Mouse (Mus musculus) lung, embryonic 14.5 days (tissue): ENCODE results near the gene Nhsl1. TPM values are rescaled to one million over a fixed set of nuclear protein-coding genes. Genes with fewer than 3 reads are reported as not detected.

Source experiments
- ATAC-seq: fragments of 200-750 bp; cut with Nextera tagmentation; 2 replicates; pipeline ENCODE4 v1.8.0; 2017; ENCODE audit warnings: mild to moderate bottlenecking, moderate TSS enrichment, moderate library complexity; ENCODE audit not compliant: insufficient read depth
- DNase-seq: peaks from one replicate; pipeline ENCODE4 v3.0.0-alpha.2; 2015
- H3K27ac ChIP-seq: fragments of 300-500 bp; sonication (generic); 2 replicates; pipeline ENCODE4 v1.5.1; 2014; ENCODE audit warnings: low read depth, mild to moderate bottlenecking, moderate library complexity
- H3K27me3 ChIP-seq: fragments of 300-500 bp; sonication (generic); 2 replicates; pipeline ENCODE4 v1.6.1; 2014; ENCODE audit warnings: low read length, control low read depth; ENCODE audit not compliant: insufficient read depth
- H3K36me3 ChIP-seq: fragments of 300-500 bp; sonication (generic); 2 replicates; pipeline ENCODE4 v1.6.1; 2014; ENCODE audit warnings: control low read depth; ENCODE audit not compliant: insufficient read depth
- H3K4me1 ChIP-seq: fragments of 300-500 bp; sonication (generic); 2 replicates; pipeline ENCODE4 v1.6.1; 2014; ENCODE audit warnings: antibody characterized with exemption, control low read depth; ENCODE audit not compliant: insufficient read depth
- H3K4me2 ChIP-seq: fragments of 300-500 bp; sonication (generic); 2 replicates; pipeline ENCODE4 v1.6.1; 2014; ENCODE audit warnings: mild to moderate bottlenecking
- H3K4me3 ChIP-seq: fragments of 300-500 bp; sonication (generic); 2 replicates; pipeline ENCODE4 v1.5.1; 2014; ENCODE audit warnings: low read depth, low read length
- H3K9ac ChIP-seq: fragments of 300-500 bp; sonication (generic); 2 replicates; pipeline ENCODE4 v1.6.1; 2014
- H3K9me3 ChIP-seq: fragments of 300-500 bp; sonication (generic); 2 replicates; pipeline ENCODE4 v1.6.1; 2016; ENCODE audit warnings: low read depth, low read length, control low read depth
- CTCF ChIP-seq: IDR thresholded peaks from 2 replicates; pipeline ENCODE4 v1.5.1; 2016; ENCODE audit warnings: antibody characterized with exemption, low read depth
- WGBS: fragments of 180-500 bp; shearing (Covaris S2); extraction: QIAGEN DNeasy Blood & Tissue Kit; methylation state at CpG from one replicate; pipeline ENCODE4 v1.1.7; 2014; 5-methylcytosine and 5-hydroxymethylcytosine counted together
- polyA plus RNA-seq: library from polyadenylated mRNA; unstranded; fragments of >200 nt; fragmentation: Nextera tagmentation; extraction: Ambion mirVana; gene quantifications from 2 replicates; pipeline ENCODE4 v1.2.1, GENCODE M21; 2014

The Nhsl1 gene
- polyA plus RNA-seq: 5.5 and 7.0 TPM in 2 replicates

- ATAC-seq: peak; percentile 84
- TF ChIP-seq CTCF: peak; percentile 66
- peak within 1 kb of the TSS; percentile 82 for H3K9ac ChIP-seq
Measured at GRCm38 (mm10) chr10:18318916-18319481, at the start of gene Nhsl1. Gene Nhsl1 (plus strand): TSS chr10:18318985.

GRCm38 (mm10) chr10:18276090-18276734 lies 42.6 kb upstream of the Nhsl1 start:
- WGBS: 79% methylated on average over 4 of the region's 4 CpGs
- no peak for ATAC-seq
- no peak overlapping the region for H3K4me3 ChIP-seq
- no peak for TF ChIP-seq CTCF
- H3K9me3 ChIP-seq: no peaks in the 10 kb centered on the region; the same call in 1 of the 2 replicates
- H3K4me1 ChIP-seq: no peaks in the 10 kb centered on the region
- no peak overlapping the region for H3K4me2 ChIP-seq
- no peak for DNase-seq
- H3K36me3 ChIP-seq: no peaks in the 10 kb centered on the region
- no peak overlapping the region for H3K27ac ChIP-seq
- no peaks in the 10 kb centered on the region for H3K27me3 ChIP-seq
- H3K9ac ChIP-seq: no peak overlapping the region

More at GRCm38 (mm10) chr10:18318916-18319481, at the start of gene Nhsl1:
- Histone ChIP-seq H3K27me3 (peaks cover 5% of the 10 kb centered on the region; the same call in 1 of the 2 replicates), H3K27ac (peak within 1 kb of the TSS; percentile 72), H3K36me3 (no peaks in the 10 kb centered on the region), H3K4me1 (no peaks in the 10 kb centered on the region), H3K4me2 (peak within 1 kb of the TSS; percentile 95), H3K9me3 (no peaks in the 10 kb centered on the region), H3K4me3 (peak within 1 kb of the TSS; percentile 73)
- 1% methylated on average over 53 of the region's 63 CpGs for WGBS
- DNase-seq: peak; percentile 76

GRCm38 (mm10) chr10:18283991-18284390 lies 34.8 kb upstream of the Nhsl1 start:
- no peak for TF ChIP-seq CTCF
- ATAC-seq (no peak), DNase-seq (no peak)
- WGBS: 81% methylated on average over 5 of the region's 5 CpGs
- no peak overlapping the region for H3K9ac ChIP-seq
- no peaks in the 10 kb centered on the region for H3K4me1 ChIP-seq
- H3K4me3 ChIP-seq: no peak overlapping the region
- H3K36me3 ChIP-seq: no peaks in the 10 kb centered on the region
- no peak overlapping the region for H3K27ac ChIP-seq
- H3K9me3 ChIP-seq: no peaks in the 10 kb centered on the region
- H3K27me3 ChIP-seq: no peaks in the 10 kb centered on the region
- no peak overlapping the region for H3K4me2 ChIP-seq

- Histone ChIP-seq H3K4me2 (no peak overlapping the region), H3K27ac (no peak overlapping the region), H3K4me1 (no peaks in the 10 kb centered on the region), H3K9me3 (no peaks in the 10 kb centered on the region), H3K4me3 (no peak overlapping the region), H3K27me3 (no peaks in the 10 kb centered on the region), H3K9ac (no peak overlapping the region), H3K36me3 (no peaks in the 10 kb centered on the region)
- 29% methylated on average over 1 of the region's 1 CpGs for WGBS
- no peak for TF ChIP-seq CTCF
- DNase-seq (no peak), ATAC-seq (no peak)
Measured at GRCm38 (mm10) chr10:18289512-18289911, 29.3 kb upstream of the Nhsl1 start.

- 60% methylated on average over 5 of the region's 5 CpGs for WGBS
- TF ChIP-seq CTCF: no peak
- no peaks in the 10 kb centered on the region for H3K9me3 ChIP-seq
Measured at GRCm38 (mm10) chr10:18305106-18305505, 13.7 kb upstream of the Nhsl1 start.

GRCm38 (mm10) chr10:18315071-18315470 lies 3.7 kb upstream of the Nhsl1 start:
- H3K36me3 ChIP-seq: no peaks in the 10 kb centered on the region
- peaks cover 5% of the 10 kb centered on the region; the same call in 1 of the 2 replicates for H3K27me3 ChIP-seq
- no peak overlapping the region for H3K9ac ChIP-seq
- ATAC-seq: no peak
- TF ChIP-seq CTCF: no peak
- no peak overlapping the region for H3K4me3 ChIP-seq
- DNase-seq: no peak
- WGBS: 86% methylated on average over 1 of the region's 1 CpGs
- no peaks in the 10 kb centered on the region for H3K4me1 ChIP-seq
- H3K27ac ChIP-seq: no peak overlapping the region
- H3K4me2 ChIP-seq: no peak overlapping the region
- no peaks in the 10 kb centered on the region for H3K9me3 ChIP-seq

More at GRCm38 (mm10) chr10:18305106-18305505, 13.7 kb upstream of the Nhsl1 start:
- Histone ChIP-seq H3K36me3 (no peaks in the 10 kb centered on the region), H3K9ac (no peak overlapping the region), H3K27me3 (no peaks in the 10 kb centered on the region), H3K4me2 (no peak overlapping the region), H3K27ac (no peak overlapping the region), H3K4me3 (no peak overlapping the region), H3K4me1 (no peaks in the 10 kb centered on the region)
- DNase-seq (no peak), ATAC-seq (no peak)

GRCm38 (mm10) chr10:18317521-18317920 lies 1.3 kb upstream of the Nhsl1 start:
- Histone ChIP-seq H3K4me2 (peak overlapping the region; percentile 95), H3K36me3 (no peaks in the 10 kb centered on the region), H3K4me1 (no peaks in the 10 kb centered on the region), H3K27ac (no peak overlapping the region), H3K4me3 (peak overlapping the region; percentile 73; the same call in 1 of the 2 replicates), H3K9me3 (no peaks in the 10 kb centered on the region), H3K27me3 (peaks cover 5% of the 10 kb centered on the region; the same call in 1 of the 2 replicates), H3K9ac (no peak overlapping the region)
- no peak for ATAC-seq
- no peak for TF ChIP-seq CTCF
- no peak for DNase-seq
- 38% methylated on average over 10 of the region's 10 CpGs for WGBS
